Mouse (Mus musculus) bone marrow macrophage, adult 2 months (primary cell): ENCODE measurements around the gene Dlgap1. TPM values are rescaled to one million over a fixed set of nuclear protein-coding genes. Genes with fewer than 3 reads are reported as not detected.

Experiments used
- H3K27ac ChIP-seq: 2 replicates; pipeline ENCODE4 v1.5.1; 2012; ENCODE audit warnings: low read depth, low read length; ENCODE audit not compliant: insufficient read depth
- H3K4me1 ChIP-seq: 2 replicates; pipeline ENCODE4 v1.6.1; 2012; ENCODE audit warnings: low read length; ENCODE audit not compliant: control insufficient read depth, insufficient read depth
- H3K4me3 ChIP-seq: 2 replicates; pipeline ENCODE4 v1.5.1; 2012; ENCODE audit warnings: mild to moderate bottlenecking, low read length, moderate library complexity; ENCODE audit not compliant: insufficient read depth
- CTCF ChIP-seq: IDR thresholded peaks from 2 replicates; pipeline ENCODE4 v1.5.1; 2012; ENCODE audit warnings: low read depth, mild to moderate bottlenecking, low read length, moderate library complexity
- POLR2A ChIP-seq: IDR thresholded peaks from 2 replicates; pipeline ENCODE4 v1.6.1; 2012; ENCODE audit warnings: mild to moderate bottlenecking, low read depth, low read length, borderline replicate concordance
- polyA plus RNA-seq: library from polyadenylated mRNA; stranded (reverse); fragments of >200 nt; gene quantifications from 2 replicates; pipeline ENCODE4 v1.2.4, GENCODE M21; 2012; ENCODE audit not compliant: missing spikeins, insufficient read depth, insufficient read length

The Dlgap1 gene
- polyA plus RNA-seq, 1 experiment = not detected

GRCm38 (mm10) chr17:70007607-70008006 lies 38.7 kb downstream of the Dlgap1 start:
- Histone ChIP-seq H3K4me1 (no peaks in the 10 kb centered on the region), H3K4me3 (no peak overlapping the region), H3K27ac (no peak overlapping the region)
- TF ChIP-seq CTCF (no peak), POLR2A (no peak)

GRCm38 (mm10) chr17:70016511-70016910 lies 47.6 kb downstream of the Dlgap1 start:
- H3K4me1 ChIP-seq = no peaks in the 10 kb centered on the region
- no peak overlapping the region for H3K4me3 ChIP-seq
- H3K27ac ChIP-seq = no peak overlapping the region
- TF ChIP-seq CTCF = no peak
- no peak for TF ChIP-seq POLR2A

GRCm38 (mm10) chr17:70020376-70020775 lies 51.5 kb downstream of the Dlgap1 start:
- no peaks in the 10 kb centered on the region for H3K4me1 ChIP-seq
- H3K4me3 ChIP-seq = no peak overlapping the region
- H3K27ac ChIP-seq = no peak overlapping the region
- TF ChIP-seq CTCF (no peak), POLR2A (no peak)

GRCm38 (mm10) chr17:70022618-70023017 lies 53.7 kb downstream of the Dlgap1 start:
- H3K4me3 ChIP-seq = no peak overlapping the region

GRCm38 (mm10) chr17:70034862-70035261 lies 66.0 kb downstream of the Dlgap1 start:
- H3K4me3 ChIP-seq = no peak overlapping the region
- H3K27ac ChIP-seq = no peak overlapping the region
- no peaks in the 10 kb centered on the region for H3K4me1 ChIP-seq
- TF ChIP-seq POLR2A (no peak), CTCF (no peak)

More at GRCm38 (mm10) chr17:70022618-70023017, 53.7 kb downstream of the Dlgap1 start:
- Histone ChIP-seq H3K4me1 (no peaks in the 10 kb centered on the region), H3K27ac (no peak overlapping the region)
- TF ChIP-seq POLR2A (no peak), CTCF (no peak)

GRCm38 (mm10) chr17:70040751-70041430 lies 72.0 kb downstream of the Dlgap1 start:
- no peak overlapping the region for H3K27ac ChIP-seq
- TF ChIP-seq CTCF (no peak), POLR2A (no peak)
- H3K4me1 ChIP-seq = no peaks in the 10 kb centered on the region
- H3K4me3 ChIP-seq = no peak overlapping the region

- TF ChIP-seq CTCF (no peak), POLR2A (no peak)
Measured at GRCm38 (mm10) chr17:70068281-70068680, 99.4 kb downstream of the Dlgap1 start.

GRCm38 (mm10) chr17:70072066-70072465 lies 103.2 kb downstream of the Dlgap1 start:
- no peak overlapping the region for H3K4me3 ChIP-seq
- TF ChIP-seq POLR2A (no peak), CTCF (no peak)
- no peaks in the 10 kb centered on the region for H3K4me1 ChIP-seq
- no peak overlapping the region for H3K27ac ChIP-seq

More at GRCm38 (mm10) chr17:70068281-70068680, 99.4 kb downstream of the Dlgap1 start:
- no peak overlapping the region for H3K4me3 ChIP-seq
- H3K4me1 ChIP-seq = no peaks in the 10 kb centered on the region
- H3K27ac ChIP-seq = no peak overlapping the region

- Histone ChIP-seq H3K4me1 (no peaks in the 10 kb centered on the region), H3K27ac (no peak overlapping the region), H3K4me3 (no peak overlapping the region)
- TF ChIP-seq POLR2A = no peak
- TF ChIP-seq CTCF = no peak
Measured at GRCm38 (mm10) chr17:70088220-70088619, 119.3 kb downstream of the Dlgap1 start.

GRCm38 (mm10) chr17:70090737-70091136 lies 121.9 kb downstream of the Dlgap1 start:
- H3K4me3 ChIP-seq = no peak overlapping the region
- TF ChIP-seq CTCF (no peak), POLR2A (no peak)
- no peak overlapping the region for H3K27ac ChIP-seq
- no peaks in the 10 kb centered on the region for H3K4me1 ChIP-seq
